ENCODE assay signal across 8 mouse cellular contexts in the genomic region with DNA sequence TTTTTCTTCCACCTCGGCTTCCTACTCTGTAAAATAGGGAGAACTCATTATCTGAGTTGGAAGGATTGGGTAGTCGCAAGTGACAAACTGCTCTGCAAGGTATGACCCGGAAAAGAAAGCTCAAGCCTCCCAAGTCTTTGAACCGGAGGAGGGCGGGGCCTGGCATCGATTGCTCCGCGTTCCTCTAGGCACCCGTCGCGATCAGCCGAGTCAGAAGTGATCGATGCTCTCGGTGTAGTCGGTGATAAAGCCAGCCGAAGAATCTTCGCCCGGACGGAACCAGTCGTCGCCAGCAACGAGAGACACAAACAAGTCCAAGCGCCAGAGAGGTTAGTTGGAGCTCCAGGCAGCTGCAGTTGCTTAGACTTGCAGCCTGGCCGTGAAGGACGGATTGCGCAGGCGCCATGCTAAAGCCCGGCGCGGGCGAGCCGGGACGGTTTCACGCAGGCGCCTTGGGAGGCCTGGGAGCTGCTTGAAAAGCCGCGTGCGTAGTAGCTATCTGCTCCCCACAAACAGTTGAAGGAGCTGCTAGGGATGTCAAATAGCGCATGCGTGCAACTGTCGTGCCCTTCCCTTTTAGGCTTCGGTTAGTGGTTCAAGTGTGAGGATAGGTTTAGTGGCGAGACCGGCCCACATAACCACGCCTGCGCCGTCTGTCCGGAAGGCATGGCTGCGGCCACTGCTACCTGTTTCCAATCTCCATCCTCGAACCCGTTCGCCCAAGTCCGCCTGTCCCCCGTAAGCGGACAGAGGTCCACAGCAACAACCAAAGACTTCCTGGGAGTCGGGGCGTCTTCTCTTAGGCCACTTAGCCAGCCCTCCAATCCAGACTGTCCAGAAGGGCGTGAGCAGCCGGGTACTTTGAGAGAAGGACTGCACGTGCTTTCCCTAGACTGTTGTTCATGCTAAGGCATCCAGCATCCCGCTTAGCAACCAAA. TPM values are rescaled to one million over a fixed set of nuclear protein-coding genes. Genes with fewer than 3 reads are reported as not detected.
A peak's percentile ranks its signal among the peaks of the same experiment; 100 is the strongest.
DNase-seq lines count a peak whose midpoint lies in the region; ATAC-seq lines count a peak whose summit lies in the region.

A gene (plus strand): TSS at position 213 of the 938 bp plus-strand sequence.

- H3K9me3 ChIP-seq in forebrain, embryonic 14.5 days (replicated peaks; ENCODE audit: control insufficient read depth, low read length), result no peaks in the 10 kb centered on the region
- no peaks in the 10 kb centered on the region for H3K9me3 ChIP-seq in neural tube, embryonic 15.5 days (replicated peaks)

- H3K27ac ChIP-seq in forebrain, embryonic 14.5 days (ENCODE audit: low read depth, low read length), result peak within 1 kb of the TSS; percentile 91
- H3K27ac ChIP-seq in neural tube, embryonic 15.5 days (replicated peaks), result peak within 1 kb of the TSS; percentile 99

- H3K4me2 ChIP-seq in forebrain, embryonic 14.5 days (ENCODE audit: low read length), result peak within 1 kb of the TSS; percentile 89
- H3K4me2 ChIP-seq in neural tube, embryonic 15.5 days, result peak within 1 kb of the TSS; percentile 85

- intact Hi-C loops in heart, postnatal 14 days (cut with DNase I), result no loop called here

- no peaks in the 10 kb centered on the region for H3K27me3 ChIP-seq in forebrain, embryonic 14.5 days (replicated peaks; ENCODE audit: control insufficient read depth, insufficient read depth, low read length)
- no peaks in the 10 kb centered on the region for H3K27me3 ChIP-seq in neural tube, embryonic 15.5 days (replicated peaks)

- ATAC-seq in forebrain, embryonic 14.5 days, result peak; percentile 98
- ATAC-seq in neural tube, embryonic 15.5 days (ENCODE audit: low FRiP score), result peak; percentile 98

- peak; percentile 99 for DNase-seq in ES-CJ7 (ENCODE audit: low read depth, low spot score)
- DNase-seq in cerebellum, adult 11 months, result peak; percentile 90
- DNase-seq in forebrain, embryonic 14.5 days (ENCODE audit: low spot score), result peak; percentile 98
- peak; percentile 91 to 93 for DNase-seq in heart, postnatal 14 days
- DNase-seq in layer of hippocampus, adult 11-12 months (ENCODE audit: low spot score), result peak; percentile 92
- DNase-seq in lung, adult 18-20 months, result peak; percentile 93 to 95
- DNase-seq in testis, postnatal 14 days (ENCODE audit: low spot score), result peak; percentile 91

- WGBS in forebrain, embryonic 14.5 days, result 4% methylated on average over 61 of the region's 61 CpGs
- WGBS in neural tube, embryonic 15.5 days, result 1% methylated on average over 61 of the region's 61 CpGs

- peak within 1 kb of the TSS; percentile 73 for H3K9ac ChIP-seq in forebrain, embryonic 14.5 days (ENCODE audit: low read length)
- peak within 1 kb of the TSS; percentile 86 for H3K9ac ChIP-seq in neural tube, embryonic 15.5 days (replicated peaks)

- no peaks in the 10 kb centered on the region for H3K36me3 ChIP-seq in forebrain, embryonic 14.5 days (ENCODE audit: control insufficient read depth, insufficient read depth, low read length)
- no peaks in the 10 kb centered on the region for H3K36me3 ChIP-seq in neural tube, embryonic 15.5 days

- peaks cover 10% of the 10 kb centered on the region for H3K4me1 ChIP-seq in forebrain, embryonic 14.5 days (ENCODE audit: control insufficient read depth, insufficient read depth, low read length)
- H3K4me1 ChIP-seq in neural tube, embryonic 15.5 days, result peaks cover 20% of the 10 kb centered on the region

- H3K4me3 ChIP-seq in forebrain, embryonic 14.5 days (ENCODE audit: low read depth, low read length), result peak within 1 kb of the TSS; percentile 48
- peak within 1 kb of the TSS; percentile 68 for H3K4me3 ChIP-seq in neural tube, embryonic 15.5 days (replicated peaks)

RNA-seq across cellular contexts. Expression of the gene that starts here (rescaled TPM):
- polyA plus RNA-seq in forebrain, embryonic 14.5 days (2014; fragmentation: Nextera tagmentation; extraction: Ambion mirVana), result 5.2 TPM in 2 replicates
- total RNA-seq in heart, postnatal 14 days (2021), result 1 to 10 TPM; 3.1 to 4.1 TPM
- 4.7 and 5.7 TPM in 2 replicates for polyA plus RNA-seq in neural tube, embryonic 15.5 days (2015; fragmentation: Nextera tagmentation; extraction: Ambion mirVana)

Comparison
In these comparisons a context has a peak if more than half of its experiments do, and no peak if none do; other contexts are left out.
1. Peak in every context shown above with its lines: DNase-seq, ATAC-seq, H3K4me3 ChIP-seq and H3K27ac ChIP-seq.